Mouse (Mus musculus) thymus, postnatal 10 days (tissue): ENCODE results near the gene Abhd14a.

Experiments used
- DNase-seq, 2 experiments: peaks; one replicate each; pipeline ENCODE4 v3.0.0; 2021; ENCODE audit warnings: low spot score in 2 of 2

Abhd14a gene

GRCm38 (mm10) chr9:106452351-106452750, 4.9 kb upstream of the Abhd14a start:
- DNase-seq, result no peak

DNA sequence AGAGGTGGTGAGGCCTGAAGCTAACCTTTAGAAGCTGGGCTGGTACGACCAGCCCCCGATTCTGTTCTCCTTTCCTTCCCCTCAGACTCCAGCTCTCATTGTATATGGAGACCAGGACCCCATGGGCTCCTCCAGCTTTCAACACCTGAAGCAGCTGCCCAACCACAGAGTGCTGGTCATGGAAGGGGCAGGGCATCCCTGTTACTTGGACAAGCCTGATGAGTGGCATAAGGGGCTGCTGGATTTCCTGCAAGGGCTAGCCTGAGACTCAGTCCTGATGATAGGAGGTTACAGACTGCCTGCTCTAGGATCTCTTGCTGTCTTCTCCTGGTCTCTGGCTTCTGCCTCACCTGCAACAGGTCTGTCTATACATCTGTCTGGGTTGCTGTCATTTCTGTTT, 4.4 kb upstream of the Abhd14a start:
- no peak for DNase-seq

GRCm38 (mm10) chr9:106451298-106451697, 3.8 kb upstream of the Abhd14a start:
- DNase-seq, result no peak

- DNase-seq, result no peak
Measured at GRCm38 (mm10) chr9:106450661-106451060, 3.2 kb upstream of the Abhd14a start.

DNA sequence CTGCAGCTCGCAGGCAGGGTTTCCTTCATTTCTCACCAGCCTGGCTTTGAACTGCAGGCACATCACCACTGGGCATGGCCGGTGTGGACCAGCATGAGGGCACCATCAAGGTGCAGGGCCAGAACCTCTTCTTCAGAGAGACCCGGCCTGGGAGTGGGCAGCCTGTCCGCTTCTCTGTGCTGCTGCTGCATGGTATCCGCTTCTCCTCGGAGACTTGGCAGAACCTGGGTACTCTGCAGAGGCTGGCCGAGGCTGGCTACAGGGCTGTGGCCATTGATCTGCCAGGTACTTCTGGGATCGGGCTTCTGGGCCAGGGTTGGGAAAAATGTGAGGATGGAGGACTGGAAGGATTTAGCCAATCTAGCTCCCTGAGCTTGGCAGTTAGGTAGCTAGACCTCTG, 2.5 kb upstream of the Abhd14a start:
- no peak for DNase-seq

DNA sequence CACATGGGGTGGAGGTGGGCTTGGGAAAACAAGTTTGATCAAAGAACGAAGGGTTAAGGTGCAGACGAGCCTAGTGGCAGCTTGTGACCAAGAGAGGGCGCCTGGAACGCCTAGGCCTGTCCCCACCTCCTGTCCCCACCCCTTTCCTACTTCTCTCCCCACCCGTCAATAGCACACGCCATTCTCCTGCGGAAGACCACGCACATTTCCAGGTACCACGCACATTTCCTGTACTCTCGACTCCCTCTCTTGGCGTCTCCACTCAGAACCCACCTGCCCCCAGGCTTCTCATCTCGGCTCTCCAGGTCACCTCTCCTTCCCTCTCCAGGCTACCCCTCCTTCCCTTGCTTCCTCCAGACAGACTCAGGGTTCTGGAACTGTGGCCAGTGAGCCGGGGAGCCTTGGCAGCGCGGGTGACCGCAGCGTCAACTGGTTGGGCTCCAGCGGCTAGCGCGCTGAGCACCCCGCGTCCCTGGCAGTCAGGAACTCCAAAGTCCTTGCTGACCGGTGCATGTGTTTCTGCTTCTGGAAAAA, 1.1 kb upstream of the Abhd14a start:
- DNase-seq, result peak in 1 of 2 experiments; percentile 63

- no peak for DNase-seq
Measured at GRCm38 (mm10) chr9:106447951-106448350, 473 bp upstream of the Abhd14a start.

DNA sequence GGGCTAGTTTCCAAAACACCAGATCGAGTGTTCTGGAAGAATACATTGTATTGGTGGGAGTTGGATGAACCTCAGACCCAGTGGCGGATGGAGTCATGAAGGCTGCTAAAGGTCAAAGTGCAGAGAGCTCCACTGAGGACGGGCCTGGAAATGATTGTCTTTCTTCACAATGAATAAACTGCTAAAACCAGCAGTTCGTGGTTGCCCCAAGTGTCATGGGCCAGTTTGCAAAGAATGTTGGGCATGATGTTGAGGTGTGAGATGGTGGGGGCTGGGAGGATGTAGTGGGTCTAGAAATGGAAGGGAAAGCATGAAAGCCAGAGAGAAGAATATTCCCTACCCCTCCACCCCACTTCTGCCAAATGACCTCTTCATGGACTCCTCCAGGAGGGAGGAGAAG, 2.6 kb downstream of the Abhd14a start:
- no peak for DNase-seq

GRCm38 (mm10) chr9:106442680-106443079, 4.8 kb downstream of the Abhd14a start:
- DNase-seq, result no peak

DNA sequence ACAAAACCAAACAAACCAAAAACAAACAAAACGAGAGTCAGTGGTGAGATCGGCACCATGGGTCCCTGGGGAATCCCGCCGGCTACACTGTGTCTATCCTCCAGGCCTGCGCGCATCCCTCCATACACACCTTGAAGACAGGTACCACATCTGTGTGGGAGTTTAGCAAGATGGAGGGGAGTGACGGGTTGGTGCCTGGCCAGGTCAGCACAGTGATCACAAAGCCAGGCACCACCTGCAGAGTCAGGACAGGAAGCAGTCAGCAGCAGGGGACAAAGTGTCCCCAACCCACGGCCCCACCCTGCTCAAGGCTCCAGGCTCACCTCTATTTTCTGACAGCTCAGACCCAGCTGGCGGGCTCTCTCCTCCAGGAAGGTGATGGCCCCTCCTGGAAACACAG, 10.9 kb downstream of the Abhd14a start:
- DNase-seq, result no peak

GRCm38 (mm10) chr9:106433389-106433788, 14.1 kb downstream of the Abhd14a start:
- no peak for DNase-seq

GRCm38 (mm10) chr9:106430015-106430264, 17.5 kb downstream of the Abhd14a start:
- DNase-seq, result no peak

- peak; percentile 91 to 95 for DNase-seq
Measured at GRCm38 (mm10) chr9:106429221-106430014, 18.1 kb downstream of the Abhd14a start, which contains the start of gene Rpl29. TSS of gene Rpl29 (plus strand) at chr9:106429454.

GRCm38 (mm10) chr9:106428719-106429220, 18.7 kb downstream of the Abhd14a start:
- no peak for DNase-seq

DNA sequence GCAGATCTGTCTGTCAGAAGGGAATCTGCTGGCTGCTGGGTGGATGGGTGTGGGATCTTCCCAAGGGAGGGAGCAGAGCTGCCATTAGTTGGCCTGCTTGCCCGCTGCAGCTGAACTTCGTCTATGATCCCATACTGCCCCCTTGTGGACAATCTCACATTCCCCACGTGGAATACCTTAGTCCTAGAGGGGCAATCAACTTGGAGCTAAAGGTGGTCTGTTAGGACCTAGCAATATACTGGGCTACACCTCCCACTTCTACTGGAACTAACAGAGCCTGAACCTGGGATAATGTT, 25.7 kb downstream of the Abhd14a start:
- peak; percentile 66 to 87 for DNase-seq

DNA sequence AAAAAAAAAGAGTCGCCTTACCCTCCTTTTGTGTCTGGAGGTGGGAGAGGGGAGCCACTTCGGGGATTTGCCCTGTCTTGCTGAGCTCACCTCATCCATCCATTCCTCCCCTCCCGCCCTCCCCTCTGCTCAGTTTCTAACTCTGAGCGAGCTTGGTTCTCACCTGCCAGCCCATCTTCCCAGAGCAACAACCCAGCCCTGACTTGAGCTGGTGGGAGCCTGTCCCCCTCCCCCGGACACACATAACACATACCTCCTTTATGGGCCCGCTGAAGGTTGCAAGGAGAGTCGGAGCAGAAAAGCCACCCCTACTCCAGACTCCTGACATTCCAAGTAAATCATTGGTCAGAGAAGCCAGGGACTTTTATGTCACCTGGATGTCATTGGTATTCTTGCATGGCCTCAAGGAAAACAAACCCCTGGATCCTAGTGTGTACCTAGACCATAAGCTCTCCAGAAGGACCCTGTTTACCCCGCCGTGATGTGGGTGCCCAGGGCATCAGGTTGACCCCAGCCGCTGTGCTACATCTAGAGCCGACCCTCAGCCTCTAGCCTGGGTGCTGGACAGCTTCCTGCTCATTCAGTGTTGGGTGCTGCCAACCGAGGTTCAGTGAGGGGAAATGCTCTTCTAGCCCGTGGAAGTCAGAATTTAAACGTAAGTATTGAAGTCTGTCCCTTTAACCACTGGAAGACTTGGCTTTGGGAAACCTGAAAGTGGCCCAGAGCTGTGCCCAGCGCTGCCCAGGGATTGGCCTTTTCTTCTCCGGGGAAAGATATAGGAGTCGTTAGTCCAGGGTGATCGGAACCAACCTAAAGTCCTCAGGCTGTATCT, 26.2 kb downstream of the Abhd14a start:
- DNase-seq, result no peak

DNA sequence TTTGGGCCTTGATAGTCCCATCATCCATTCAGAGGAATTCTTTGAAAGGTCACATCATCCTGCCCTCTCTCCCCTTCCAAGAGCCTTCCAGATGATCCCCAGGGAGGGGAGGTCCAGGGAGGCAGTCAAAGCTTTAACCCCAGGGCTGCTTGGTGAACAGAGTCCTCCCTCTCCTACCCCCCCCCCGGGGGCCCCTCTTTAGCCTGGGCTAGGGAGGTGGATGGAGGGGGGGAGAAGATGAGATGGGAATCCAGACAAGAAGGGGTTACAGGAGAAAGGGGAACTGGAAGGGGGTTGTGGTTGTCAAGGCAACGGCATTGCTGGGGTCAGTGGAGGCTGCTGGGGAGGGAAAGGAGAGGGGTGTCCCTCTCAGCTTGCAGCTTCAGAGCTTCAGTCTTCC, 26.9 kb downstream of the Abhd14a start:
- DNase-seq, result no peak

DNA sequence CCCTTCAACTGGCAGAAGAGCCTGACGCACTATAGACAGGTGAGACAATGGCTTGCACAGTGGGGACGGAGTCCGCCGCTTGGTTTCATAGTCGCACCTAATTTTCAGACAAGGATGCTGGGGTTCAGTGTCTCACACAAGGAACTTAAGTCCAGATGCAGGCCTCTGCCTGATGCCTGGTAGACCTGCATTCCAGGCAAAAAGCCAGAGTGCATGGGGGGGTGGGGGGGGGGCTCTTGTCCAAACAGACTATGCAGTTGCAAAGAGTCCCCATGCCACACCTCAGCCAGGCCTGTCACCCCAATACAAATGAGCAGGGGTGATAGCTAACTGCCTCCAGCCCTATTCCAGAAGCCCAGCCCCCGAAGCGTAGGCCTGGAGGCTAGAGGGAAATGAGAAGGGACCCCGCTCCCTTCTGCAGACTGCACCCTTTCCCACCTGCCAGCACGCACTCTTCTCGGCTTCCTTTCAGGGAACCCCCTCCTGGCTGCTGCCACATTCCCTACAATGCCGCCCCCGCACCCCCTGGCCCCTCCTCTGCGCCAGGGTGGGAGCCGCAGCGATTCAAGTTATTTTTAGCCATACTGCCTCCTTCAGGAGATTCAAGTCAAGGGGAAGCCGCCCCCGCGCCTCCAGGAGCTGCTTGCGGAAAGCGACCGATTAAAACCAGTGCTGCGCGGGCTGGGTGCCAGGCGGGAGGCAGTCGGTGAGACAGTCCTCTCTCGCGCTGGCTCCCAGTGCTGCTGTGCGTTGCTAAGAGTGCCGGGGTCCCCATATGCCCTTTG, 29.4 kb downstream of the Abhd14a start:
- peak; percentile 7 to 38 for DNase-seq

- no peak for DNase-seq
Measured at GRCm38 (mm10) chr9:106416826-106417225, 30.7 kb downstream of the Abhd14a start.

- no peak for DNase-seq
Measured at GRCm38 (mm10) chr9:106413606-106414005, 33.9 kb downstream of the Abhd14a start.

- DNase-seq, result no peak
Measured at GRCm38 (mm10) chr9:106412210-106412609, 35.3 kb downstream of the Abhd14a start.

DNA sequence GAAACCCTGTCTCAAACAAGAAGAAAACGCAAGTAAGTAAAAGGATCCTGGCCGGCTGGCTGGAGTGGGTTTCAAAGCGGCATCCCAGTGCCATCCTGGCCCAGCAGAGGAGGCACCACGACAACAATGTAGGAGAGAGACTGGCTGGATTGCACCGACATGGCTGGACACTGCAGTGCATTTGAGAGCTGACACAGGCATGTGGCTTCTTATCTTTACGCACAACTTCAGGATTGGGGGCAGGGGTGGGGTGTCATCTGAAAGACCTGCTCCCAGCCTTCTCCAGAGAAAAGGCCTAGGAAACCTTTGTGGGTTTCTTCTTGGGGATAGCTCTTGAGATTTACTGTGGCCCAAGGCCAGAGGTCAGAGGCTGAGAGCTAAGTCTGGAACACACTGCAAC, 35.7 kb downstream of the Abhd14a start:
- DNase-seq, result no peak
